ENCODE assay signal across 17 mouse cellular contexts in the genomic region with DNA sequence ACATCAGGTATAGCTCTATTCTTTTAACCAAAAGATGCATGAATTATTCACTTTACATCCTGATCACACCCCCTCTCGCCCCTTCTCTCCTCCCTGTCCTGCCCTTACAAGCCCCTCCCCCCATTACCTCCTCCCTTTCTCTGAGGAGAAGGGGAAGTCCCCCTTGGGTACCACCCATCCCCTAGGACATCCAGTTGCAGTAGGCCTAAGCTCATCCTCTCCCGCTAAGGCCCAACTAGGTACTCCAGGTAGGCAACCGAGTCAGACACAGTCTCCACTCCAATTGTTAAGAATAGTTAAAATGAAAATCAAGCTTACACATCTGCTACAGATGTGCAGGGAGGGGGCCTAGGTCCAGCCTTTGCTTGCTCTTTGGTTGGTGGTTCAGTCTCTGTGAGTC.
"Had no signal": no experiment of that assay in that cellular context is flagged by ENCODE, and none has a peak within 500 bp of the region (broad histone marks: within the 10 kb centered on the region; RNA-seq: fewer than 3 reads in every experiment).

No protein-coding gene starts in this region.

- DNase-seq: retina, postnatal 1 day; right cerebral cortex, adult 18-20 months; right cerebral cortex, postnatal 14 days; right cerebral cortex, postnatal 25 days; right cerebral cortex, postnatal 4 days; spleen, adult 18-20 months; thymus, adult 18-20 months; thymus, adult 2 months; thymus, postnatal 14 days; thymus, postnatal 25 days; thymus, postnatal 36 days; thymus, postnatal 4 days had no signal

- H3K36me3 ChIP-seq: neural tube, embryonic 12.5 days; neural tube, embryonic 13.5 days; neural tube, embryonic 15.5 days; stomach, embryonic 15.5 days had no signal

- H3K4me1 ChIP-seq: neural tube, embryonic 12.5 days; neural tube, embryonic 13.5 days; neural tube, embryonic 15.5 days; stomach, embryonic 15.5 days had no signal

- H3K27me3 ChIP-seq: neural tube, embryonic 12.5 days; neural tube, embryonic 13.5 days; neural tube, embryonic 15.5 days; stomach, embryonic 15.5 days had no signal

- H3K4me2 ChIP-seq: neural tube, embryonic 12.5 days; neural tube, embryonic 13.5 days; neural tube, embryonic 15.5 days; stomach, embryonic 15.5 days had no signal

- H3K4me3 ChIP-seq: neural tube, embryonic 12.5 days; neural tube, embryonic 13.5 days; neural tube, embryonic 15.5 days; stomach, embryonic 15.5 days had no signal

- H3K9ac ChIP-seq: neural tube, embryonic 12.5 days; neural tube, embryonic 13.5 days; neural tube, embryonic 15.5 days; stomach, embryonic 15.5 days had no signal

- H3K27ac ChIP-seq: neural tube, embryonic 12.5 days; neural tube, embryonic 13.5 days; neural tube, embryonic 15.5 days; stomach, embryonic 15.5 days; stomach, postnatal 0 days had no signal

- H3K9me3 ChIP-seq: neural tube, embryonic 12.5 days; neural tube, embryonic 13.5 days; neural tube, embryonic 15.5 days; stomach, embryonic 15.5 days had no signal
